8 mouse cellular contexts compared by ENCODE assay signal in genomic region chr15:89532026-89532923, GRCm38 (mm10). TPM values are rescaled to one million over a fixed set of nuclear protein-coding genes. Genes with fewer than 3 reads are reported as not detected.
A peak's percentile ranks its signal among the peaks of the same experiment; 100 is the strongest.
DNase-seq lines count a peak whose midpoint lies in the region; ATAC-seq and TF ChIP-seq lines count a peak whose summit lies in the region.

No protein-coding gene starts in this region.

- no peaks in the 10 kb centered on the region for H3K36me3 ChIP-seq in kidney, embryonic 16.5 days (ENCODE audit: insufficient read depth, low read length)
- H3K36me3 ChIP-seq in hindbrain, embryonic 15.5 days: no peaks in the 10 kb centered on the region
- H3K36me3 ChIP-seq in limb, embryonic 12.5 days: peaks cover 10% of the 10 kb centered on the region; the same call in 1 of the 2 replicates

- WGBS in kidney, embryonic 16.5 days: 31% methylated on average over 29 of the region's 29 CpGs
- WGBS in hindbrain, embryonic 15.5 days: 30% methylated on average over 29 of the region's 29 CpGs
- 22% methylated on average over 29 of the region's 29 CpGs for WGBS in limb, embryonic 12.5 days

- intact Hi-C loops in gastrocnemius, adult 2 months (cut with DNase I): loop anchor here (10.0 kb wide), 1 partner anchor 177 kb away; the partner anchor contains the start of genes Lmf2 and Ncaph2

- H3K27me3 ChIP-seq in kidney, embryonic 16.5 days (ENCODE audit: insufficient read depth, low read length): no peaks in the 10 kb centered on the region
- H3K27me3 ChIP-seq in hindbrain, embryonic 15.5 days: no peaks in the 10 kb centered on the region
- no peaks in the 10 kb centered on the region for H3K27me3 ChIP-seq in limb, embryonic 12.5 days

- H3K9ac ChIP-seq in kidney, embryonic 16.5 days (replicated peaks; ENCODE audit: low read length): no peak overlapping the region
- peak overlapping the region; percentile 49 for H3K9ac ChIP-seq in hindbrain, embryonic 15.5 days
- peak overlapping the region; percentile 52; the same call in 1 of the 2 replicates for H3K9ac ChIP-seq in limb, embryonic 12.5 days (replicated peaks)

- ATAC-seq in kidney, embryonic 16.5 days (ENCODE audit: low FRiP score, low TSS enrichment): no peak
- peak; percentile 80 for ATAC-seq in hindbrain, embryonic 15.5 days (ENCODE audit: low FRiP score, low read depth)
- ATAC-seq in limb, embryonic 12.5 days (ENCODE audit: insufficient number of reproducible peaks, insufficient read depth, low FRiP score, low TSS enrichment, low read depth): peak; percentile 26

- H3K4me2 ChIP-seq in kidney, embryonic 16.5 days (replicated peaks; ENCODE audit: low read depth, low read length): peak overlapping the region; percentile 16; the same call in 1 of the 2 replicates
- H3K4me2 ChIP-seq in hindbrain, embryonic 15.5 days: peak overlapping the region; percentile 81
- H3K4me2 ChIP-seq in limb, embryonic 12.5 days: peak overlapping the region; percentile 63

- no peak for TF ChIP-seq CTCF in gastrocnemius, adult 2 months (IDR thresholded peaks at IDR 0.05)

- no peak overlapping the region for H3K27ac ChIP-seq in kidney, embryonic 16.5 days (ENCODE audit: low read length)
- H3K27ac ChIP-seq in hindbrain, embryonic 15.5 days (replicated peaks): peak overlapping the region; percentile 88
- H3K27ac ChIP-seq in limb, embryonic 12.5 days: no peak overlapping the region
- H3K27ac ChIP-seq in gastrocnemius, adult 2 months: no peak overlapping the region

- no peak for DNase-seq in kidney, adult 9 months
- peak; percentile 67 for DNase-seq in embryo, embryonic 11.5 days (ENCODE audit: low read depth, low spot score)
- DNase-seq in right cerebral cortex, postnatal 4 days: peak; percentile 84
- no peak for DNase-seq in gastrocnemius, adult 2 months
- no peak for DNase-seq in thymus, postnatal 10 days (ENCODE audit: low spot score in 2 of 2)

- no peaks in the 10 kb centered on the region for H3K9me3 ChIP-seq in kidney, embryonic 16.5 days (ENCODE audit: low read length)
- H3K9me3 ChIP-seq in hindbrain, embryonic 15.5 days: no peaks in the 10 kb centered on the region
- H3K9me3 ChIP-seq in limb, embryonic 12.5 days: no peaks in the 10 kb centered on the region

- no peak overlapping the region for H3K4me3 ChIP-seq in kidney, embryonic 16.5 days (ENCODE audit: low read length)
- H3K4me3 ChIP-seq in hindbrain, embryonic 15.5 days: peak overlapping the region; percentile 46
- H3K4me3 ChIP-seq in limb, embryonic 12.5 days (replicated peaks): peak overlapping the region; percentile 33
- no peak overlapping the region for H3K4me3 ChIP-seq in gastrocnemius, adult 2 months

- H3K4me1 ChIP-seq in kidney, embryonic 16.5 days (ENCODE audit: insufficient read depth, low read length): no peaks in the 10 kb centered on the region
- peaks cover 32% of the 10 kb centered on the region for H3K4me1 ChIP-seq in hindbrain, embryonic 15.5 days (replicated peaks)
- peaks cover 14% of the 10 kb centered on the region for H3K4me1 ChIP-seq in limb, embryonic 12.5 days (replicated peaks)

RNA-seq across cellular contexts. Expression of gene Shank3, which starts 32.9 kb away (rescaled TPM):
- polyA plus RNA-seq in kidney, embryonic 16.5 days (2015; fragmentation: Nextera tagmentation; extraction: Ambion mirVana): 1.8 and 2.9 TPM in 2 replicates
- polyA plus RNA-seq in hindbrain, embryonic 15.5 days (2015; fragmentation: Nextera tagmentation; extraction: Ambion mirVana): 9.6 and 11.2 TPM in 2 replicates
- 2.4 and 3.2 TPM in 2 replicates for polyA plus RNA-seq in limb, embryonic 12.5 days (2016; fragmentation: Nextera tagmentation; extraction: Ambion mirVana)
- total RNA-seq in gastrocnemius, adult 2 months (2021): 10 to 100 TPM; 12.2 to 20.4 TPM

RNA-seq across cellular contexts. Expression of gene Acr, which starts 35.9 kb away (rescaled TPM):
- polyA plus RNA-seq in kidney, embryonic 16.5 days (2015; fragmentation: Nextera tagmentation; extraction: Ambion mirVana): 0.15 TPM in 1 of 2 replicates, not detected in the other
- 1.4 and 1.5 TPM in 2 replicates for polyA plus RNA-seq in hindbrain, embryonic 15.5 days (2015; fragmentation: Nextera tagmentation; extraction: Ambion mirVana)
- 0.28 TPM in 1 of 2 replicates, not detected in the other for polyA plus RNA-seq in limb, embryonic 12.5 days (2016; fragmentation: Nextera tagmentation; extraction: Ambion mirVana)
- under 1 TPM in 1 of 2 experiments, not detected in 1; 0.23 TPM for total RNA-seq in gastrocnemius, adult 2 months (2021)

RNA-seq across cellular contexts. Expression of gene Arsa, which starts 55.0 kb away (rescaled TPM):
- 19.2 and 21.1 TPM in 2 replicates for polyA plus RNA-seq in kidney, embryonic 16.5 days (2015; fragmentation: Nextera tagmentation; extraction: Ambion mirVana)
- polyA plus RNA-seq in hindbrain, embryonic 15.5 days (2015; fragmentation: Nextera tagmentation; extraction: Ambion mirVana): 33.4 and 35.4 TPM in 2 replicates
- polyA plus RNA-seq in limb, embryonic 12.5 days (2016; fragmentation: Nextera tagmentation; extraction: Ambion mirVana): 15.2 and 15.6 TPM in 2 replicates
- total RNA-seq in gastrocnemius, adult 2 months (2021): 1 to 10 TPM; 3.0 to 4.6 TPM

RNA-seq across cellular contexts. Expression of gene Rabl2, which starts 59.4 kb away (rescaled TPM):
- 56.1 and 59.5 TPM in 2 replicates for polyA plus RNA-seq in kidney, embryonic 16.5 days (2015; fragmentation: Nextera tagmentation; extraction: Ambion mirVana)
- 74.3 and 86.2 TPM in 2 replicates for polyA plus RNA-seq in hindbrain, embryonic 15.5 days (2015; fragmentation: Nextera tagmentation; extraction: Ambion mirVana)
- 48.9 and 53.0 TPM in 2 replicates for polyA plus RNA-seq in limb, embryonic 12.5 days (2016; fragmentation: Nextera tagmentation; extraction: Ambion mirVana)
- total RNA-seq in gastrocnemius, adult 2 months (2021): 1 to 10 TPM; 2.3 to 2.7 TPM

Comparison
In these comparisons a context has a peak if more than half of its experiments do, and no peak if none do; other contexts are left out.
1. H3K4me2 ChIP-seq: peak in every context shown above with its lines; median percentile 81 in hindbrain, embryonic 15.5 days; 63 in limb, embryonic 12.5 days; 16 in kidney, embryonic 16.5 days.
2. H3K4me3 ChIP-seq: peak in hindbrain, embryonic 15.5 days (single experiment) and limb, embryonic 12.5 days (single experiment); none in kidney, embryonic 16.5 days (single experiment) and gastrocnemius, adult 2 months (single experiment).
3. DNase-seq: peak in embryo, embryonic 11.5 days (single experiment) and right cerebral cortex, postnatal 4 days (single experiment); none in kidney, adult 9 months (single experiment), gastrocnemius, adult 2 months (single experiment) and thymus, postnatal 10 days (0 of 2).